Mouse (Mus musculus) midbrain, postnatal 0 days (tissue): ENCODE measurements around the gene Slc22a17. TPM values are rescaled to one million over a fixed set of nuclear protein-coding genes. Genes with fewer than 3 reads are reported as not detected.

ENCODE experiments used
- ATAC-seq: fragments of 200-750 bp; cut with Nextera tagmentation; 2 replicates; pipeline ENCODE4 v1.8.0; 2017; ENCODE audit warnings: moderate number of reproducible peaks, mild to moderate bottlenecking, moderate TSS enrichment, moderate library complexity; ENCODE audit not compliant: low FRiP score
- DNase-seq: peaks from one replicate; pipeline ENCODE4 v3.0.0-alpha.2; 2015; ENCODE audit warnings: low spot score
- H3K27ac ChIP-seq: fragments of 300-500 bp; sonication (generic); 2 replicates; pipeline ENCODE4 v1.5.1; 2014; ENCODE audit warnings: low read depth, mild to moderate bottlenecking, low read length, mixed read lengths
- H3K27me3 ChIP-seq: fragments of 300-500 bp; sonication (generic); 2 replicates; pipeline ENCODE4 v1.6.1; 2014; ENCODE audit warnings: low read length, control low read depth, mixed read lengths; ENCODE audit not compliant: insufficient read depth
- H3K36me3 ChIP-seq: fragments of 300-500 bp; sonication (generic); 2 replicates; pipeline ENCODE4 v1.6.1; 2014; ENCODE audit warnings: low read length, control low read depth, mixed read lengths; ENCODE audit not compliant: insufficient read depth
- H3K4me1 ChIP-seq: fragments of 300-500 bp; sonication (generic); 2 replicates; pipeline ENCODE4 v1.6.1; 2014; ENCODE audit warnings: mild to moderate bottlenecking, control low read depth, antibody characterized with exemption, low read length, mixed read lengths; ENCODE audit not compliant: insufficient read depth
- H3K4me2 ChIP-seq: fragments of 300-500 bp; sonication (generic); 2 replicates; pipeline ENCODE4 v1.6.1; 2014; ENCODE audit warnings: low read depth, mild to moderate bottlenecking, low read length, mixed read lengths; ENCODE audit not compliant: poor library complexity, severe bottlenecking
- H3K4me3 ChIP-seq: fragments of 300-500 bp; sonication (generic); 2 replicates; pipeline ENCODE4 v1.5.1; 2014; ENCODE audit warnings: low read depth, mild to moderate bottlenecking, low read length, moderate library complexity
- H3K9ac ChIP-seq: fragments of 300-500 bp; sonication (generic); replicated peaks from 2 replicates; pipeline ENCODE4 v1.6.1; 2014; ENCODE audit warnings: mild to moderate bottlenecking, low read length, moderate library complexity, mixed read lengths; ENCODE audit not compliant: poor library complexity, severe bottlenecking
- H3K9me3 ChIP-seq: fragments of 300-500 bp; sonication (generic); 2 replicates; pipeline ENCODE4 v1.6.1; 2016; ENCODE audit warnings: low read length, control low read depth
- CTCF ChIP-seq: IDR thresholded peaks from 2 replicates; pipeline ENCODE4 v1.5.1; 2016; ENCODE audit warnings: antibody characterized with exemption, mild to moderate bottlenecking
- WGBS: fragments of 180-500 bp; shearing (Covaris S2); extraction: QIAGEN DNeasy Blood & Tissue Kit; methylation state at CpG from one replicate; pipeline ENCODE4 v1.1.7; 2014; 5-methylcytosine and 5-hydroxymethylcytosine counted together
- polyA plus RNA-seq: library from polyadenylated mRNA; unstranded; fragments of >200 nt; fragmentation: Nextera tagmentation; extraction: Ambion mirVana; gene quantifications from 2 replicates; pipeline ENCODE4 v1.2.1, GENCODE M21; 2015
- total RNA-seq: library from RNA; depleted of rRNA; stranded (reverse); fragments of >200 nt; gene quantifications from 2 replicates; pipeline ENCODE4 v1.2.3, GENCODE M21; 2014

The Slc22a17 gene
- total and polyA plus RNA-seq, 2 experiments from 2014 or later: 345 to 558 TPM

DNA sequence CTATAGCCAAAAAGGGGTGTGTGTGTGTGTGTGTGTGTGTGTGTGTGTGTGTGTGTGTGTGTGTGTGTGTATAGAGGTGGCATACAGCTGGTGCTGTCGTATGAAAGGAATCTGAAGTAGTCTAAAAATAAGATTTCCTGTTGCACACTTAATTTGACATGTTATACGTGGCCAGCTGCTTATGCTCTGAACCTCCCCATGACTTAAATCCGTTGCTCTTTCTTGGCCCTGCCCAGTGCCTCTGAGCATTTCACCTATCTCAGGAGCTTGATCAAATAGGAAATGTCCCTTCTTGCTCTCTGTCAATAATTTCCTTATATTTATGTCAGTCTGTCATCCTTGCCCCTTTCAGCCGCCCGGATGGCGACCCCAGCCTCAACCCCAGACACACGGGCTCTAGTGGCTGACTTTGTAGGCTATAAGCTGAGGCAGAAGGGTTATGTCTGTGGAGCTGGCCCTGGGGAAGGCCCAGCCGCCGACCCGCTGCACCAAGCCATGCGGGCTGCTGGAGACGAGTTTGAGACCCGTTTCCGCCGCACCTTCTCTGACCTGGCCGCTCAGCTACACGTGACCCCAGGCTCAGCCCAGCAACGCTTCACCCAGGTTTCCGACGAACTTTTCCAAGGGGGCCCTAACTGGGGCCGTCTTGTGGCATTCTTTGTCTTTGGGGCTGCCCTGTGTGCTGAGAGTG lies 28.8 kb downstream of the Slc22a17 start:
- Histone ChIP-seq H3K36me3 (0 out of 2 replicates have a peak, but pooled peaks cover 4% of the 10 kb centered on the region), H3K4me1 (peaks cover 8% of the 10 kb centered on the region; the same call in 1 of the 2 replicates), H3K27me3 (no peaks in the 10 kb centered on the region), H3K27ac (peak overlapping the region; percentile 91), H3K9me3 (no peaks in the 10 kb centered on the region), H3K4me2 (peak overlapping the region; percentile 78), H3K4me3 (peak overlapping the region; percentile 73), H3K9ac (peak overlapping the region; percentile 98)
- 0 out of 2 replicates have a peak, but pooled peaks have one; percentile 2 for ATAC-seq
- WGBS: 37% methylated on average over 21 of the region's 21 CpGs
- no peak for DNase-seq
- no peak for TF ChIP-seq CTCF

DNA sequence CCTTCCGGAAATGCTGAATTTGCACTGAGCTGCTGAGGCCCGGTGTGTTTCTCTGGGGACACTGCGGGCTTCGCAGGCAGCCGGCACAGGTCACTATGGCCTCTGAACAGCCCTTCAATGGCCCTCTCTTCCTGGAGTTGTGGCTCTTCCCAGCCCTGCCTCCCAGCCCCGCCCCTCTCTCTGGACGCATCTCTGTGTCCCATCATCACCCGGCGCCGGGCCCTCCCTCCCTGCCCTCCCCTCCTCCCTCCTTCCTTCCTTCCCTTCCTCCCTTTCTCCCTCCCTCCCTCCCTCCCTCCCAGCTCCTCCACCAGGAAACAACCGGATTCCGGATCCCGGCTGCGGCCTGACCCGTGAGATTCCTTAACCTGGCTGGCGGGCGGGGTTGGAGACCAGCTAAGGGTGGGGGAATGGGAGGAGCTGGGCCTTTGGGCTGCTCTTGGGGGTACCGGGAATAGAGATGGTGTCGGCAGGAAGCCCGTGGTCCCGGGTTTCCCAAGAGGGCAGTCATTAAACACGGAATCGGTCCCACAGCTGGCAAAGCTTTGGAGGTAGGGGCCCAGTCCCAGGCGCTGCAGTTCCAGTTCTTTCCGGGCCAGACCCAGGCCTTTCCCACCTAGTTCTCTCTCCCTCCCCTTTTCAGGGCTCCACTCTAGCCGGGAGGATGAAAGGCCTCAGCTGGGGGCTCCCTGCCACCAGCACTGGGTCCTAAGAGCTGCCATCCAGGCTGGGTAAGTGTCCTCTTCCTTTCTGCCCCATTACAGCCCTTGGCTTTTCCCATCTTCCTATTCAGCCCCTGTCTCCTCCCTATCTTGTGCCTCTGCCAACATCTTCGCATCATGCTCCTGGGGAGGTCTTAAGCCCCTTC lies 29.5 kb downstream of the Slc22a17 start, which contains the start of the genes Bcl2l2 and Gm20521:
Gene Bcl2l2 (plus strand): TSS at position 224 of the 868 bp plus-strand sequence.
Gene Gm20521 (plus strand): TSS at position 288 of the 868 bp plus-strand sequence.
- peak; percentile 90 for ATAC-seq
- Histone ChIP-seq H3K4me1 (peaks cover 8% of the 10 kb centered on the region; the same call in 1 of the 2 replicates), H3K27me3 (no peaks in the 10 kb centered on the region), H3K4me3 (peak within 1 kb of the TSS; percentile 73), H3K36me3 (0 out of 2 replicates have a peak, but pooled peaks cover 4% of the 10 kb centered on the region), H3K9ac (peak within 1 kb of the TSS; percentile 98), H3K27ac (peak within 1 kb of the TSS; percentile 91), H3K4me2 (peak within 1 kb of the TSS; percentile 78), H3K9me3 (no peaks in the 10 kb centered on the region)
- TF ChIP-seq CTCF: no peak
- peak; percentile 93 for DNase-seq
- under 1% methylated on average over 25 of the region's 27 CpGs for WGBS

DNA sequence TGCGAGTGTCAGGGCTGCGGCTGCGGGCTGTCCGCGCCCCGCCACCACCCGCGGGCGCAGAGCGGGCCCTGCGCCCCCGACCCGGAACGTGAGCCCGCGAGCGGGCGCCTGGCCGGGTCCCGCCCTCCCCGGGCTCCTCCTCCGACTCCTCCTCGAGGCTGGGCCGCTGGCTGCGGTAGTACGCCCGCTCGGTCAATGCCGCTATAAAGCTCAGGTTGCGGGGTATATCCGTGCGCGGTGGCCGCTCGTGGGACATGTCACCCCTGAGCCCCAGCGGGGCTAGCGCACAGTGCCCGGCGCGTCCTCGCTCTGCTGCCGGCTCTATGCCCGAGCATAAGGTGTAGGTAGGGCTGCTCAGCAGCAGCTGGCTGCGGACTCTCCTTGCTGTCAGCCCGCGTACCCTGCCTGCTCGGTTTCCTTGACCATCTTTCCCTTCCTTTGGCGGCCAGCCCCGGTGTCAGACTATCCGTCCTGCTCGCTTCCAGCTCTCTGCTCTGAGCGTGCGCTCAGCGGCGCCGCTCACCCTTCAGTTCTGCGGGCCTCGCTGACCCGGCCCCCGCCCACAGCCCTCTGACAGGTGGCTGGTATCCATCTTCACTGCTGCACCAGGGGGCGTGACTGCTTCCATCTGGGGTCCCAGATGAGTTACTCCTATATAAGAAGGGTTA lies 35.8 kb downstream of the Slc22a17 start, which contains the start of gene Ppp1r3e:
Gene Ppp1r3e (minus strand): TSS at position 503 of the 668 bp plus-strand sequence.
- Histone ChIP-seq H3K9me3 (no peaks in the 10 kb centered on the region), H3K27ac (peak within 1 kb of the TSS; percentile 96), H3K4me3 (peak within 1 kb of the TSS; percentile 81), H3K9ac (peak within 1 kb of the TSS; percentile 89), H3K4me2 (peak within 1 kb of the TSS; percentile 68), H3K36me3 (no peaks in the 10 kb centered on the region; the same call in 1 of the 2 replicates), H3K27me3 (no peaks in the 10 kb centered on the region), H3K4me1 (no peaks in the 10 kb centered on the region)
- DNase-seq: peak; percentile 67
- peak; percentile 57 for TF ChIP-seq CTCF
- under 1% methylated on average over 45 of the region's 61 CpGs for WGBS
- ATAC-seq: peak; percentile 78

DNA sequence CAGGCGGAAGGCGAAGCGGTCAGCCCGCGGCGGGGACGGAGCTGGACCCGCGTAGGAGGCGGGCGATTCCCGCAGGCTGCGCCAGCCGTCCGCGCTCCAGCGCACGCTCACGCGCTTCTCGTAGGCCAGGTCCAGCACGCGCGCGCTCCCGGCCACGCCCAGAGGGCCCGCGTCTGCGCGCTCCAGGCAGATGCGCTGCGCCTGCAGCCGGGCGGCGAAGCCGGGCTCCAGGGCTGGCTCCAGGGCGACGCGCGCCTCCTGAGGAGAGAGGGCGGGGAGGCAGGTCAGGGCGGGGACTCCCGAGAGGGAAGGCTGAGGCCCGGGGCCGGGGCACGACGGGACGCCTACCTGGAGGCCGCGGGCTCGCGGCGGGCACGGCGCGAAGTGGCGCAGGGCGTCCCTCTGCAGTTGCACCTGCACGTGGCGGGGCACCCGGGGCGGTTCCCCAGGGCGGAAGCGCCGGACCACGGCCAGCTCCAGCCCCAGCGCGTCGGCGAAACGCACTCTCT lies 36.3 kb downstream of the Slc22a17 start:
- no peak for TF ChIP-seq CTCF
- WGBS: under 1% methylated on average over 61 of the region's 72 CpGs

DNA sequence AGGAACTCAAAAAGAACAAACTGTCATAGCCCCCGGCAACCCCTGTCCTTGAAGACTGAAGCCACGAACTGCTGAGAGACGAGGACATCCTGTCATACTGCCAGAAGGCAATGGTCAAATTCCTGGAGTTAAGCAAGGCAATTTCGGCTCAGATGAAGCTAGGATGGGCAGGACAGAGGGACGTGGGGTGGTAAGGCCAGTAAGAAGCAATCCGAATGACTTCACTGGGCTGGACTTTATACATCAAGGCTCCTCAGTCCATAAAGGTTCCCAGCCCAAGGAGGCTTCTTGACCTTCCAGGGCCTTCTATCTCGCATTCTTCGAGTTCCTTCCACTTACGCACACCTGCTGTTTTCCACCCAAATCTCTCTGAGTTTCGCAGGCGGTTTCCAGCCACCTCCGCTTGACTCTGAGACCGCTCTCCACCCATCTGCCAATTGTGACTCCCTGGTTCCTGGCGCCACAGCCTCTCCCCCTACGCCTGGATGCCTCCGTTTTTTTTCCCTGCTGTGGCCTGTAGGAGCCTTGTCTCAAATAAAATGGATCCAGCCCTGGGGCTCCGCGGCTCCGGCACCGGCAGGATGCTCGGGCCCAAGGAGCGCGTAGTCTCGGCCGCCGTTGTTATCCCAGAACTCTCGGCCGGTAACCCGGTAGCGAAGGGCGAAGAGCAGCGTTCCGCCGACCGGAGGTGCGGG lies 36.9 kb downstream of the Slc22a17 start:
- no peaks in the 10 kb centered on the region for H3K9me3 ChIP-seq
- peak; percentile 64 for ATAC-seq
- peak; percentile 55 for DNase-seq
- no peaks in the 10 kb centered on the region for H3K27me3 ChIP-seq
- H3K36me3 ChIP-seq: no peaks in the 10 kb centered on the region; the same call in 1 of the 2 replicates
- peak overlapping the region; percentile 96 for H3K27ac ChIP-seq
- 2% methylated on average over 36 of the region's 36 CpGs for WGBS
- H3K4me2 ChIP-seq: peak overlapping the region; percentile 68
- peak overlapping the region; percentile 89 for H3K9ac ChIP-seq
- H3K4me3 ChIP-seq: peak overlapping the region; percentile 81
- no peaks in the 10 kb centered on the region for H3K4me1 ChIP-seq
- TF ChIP-seq CTCF: no peak; the same call in 1 of the 2 replicates

More for the DNA sequence above, 36.3 kb downstream of the Slc22a17 start:
- Histone ChIP-seq H3K27me3 (no peaks in the 10 kb centered on the region), H3K4me1 (no peaks in the 10 kb centered on the region), H3K9ac (peak overlapping the region; percentile 89), H3K36me3 (no peaks in the 10 kb centered on the region; the same call in 1 of the 2 replicates), H3K9me3 (no peaks in the 10 kb centered on the region), H3K27ac (peak overlapping the region; percentile 96), H3K4me2 (peak overlapping the region; percentile 68), H3K4me3 (peak overlapping the region; percentile 81)
- ATAC-seq: peak; percentile 90
- peak; percentile 94 for DNase-seq
